Mouse (Mus musculus): ENCODE measurements at regions not wholly inside any gene's neighbourhood (a gene's known extent, or its start where the extent isn't known, plus 50 kb on each side); places are given as distances from the start of the nearest gene placed in this dataset.

GRCm38 (mm10) chr7:77632656-77633055 is 1105.2 kb downstream of the Ntrk3 start:
- no peak for DNase-seq (ENCODE audit: low read depth)

- no peak for DNase-seq (ENCODE audit: low read depth)
Measured at GRCm38 (mm10) chr7:77623491-77623890, 1114.3 kb downstream of the Ntrk3 start.

- DNase-seq (ENCODE audit: low read depth), result no peak
Measured at GRCm38 (mm10) chr7:77622934-77623333, 1114.9 kb downstream of the Ntrk3 start.

GRCm38 (mm10) chr7:77572872-77573271 is 1164.9 kb downstream of the Ntrk3 start:
- DNase-seq (ENCODE audit: low read depth), result no peak

GRCm38 (mm10) chr7:77559095-77559494 is 1178.7 kb downstream of the Ntrk3 start:
- no peak for DNase-seq (ENCODE audit: low read depth)

GRCm38 (mm10) chr7:77558536-77558935 is 1179.3 kb downstream of the Ntrk3 start:
- no peak for DNase-seq (ENCODE audit: low read depth)

GRCm38 (mm10) chr7:77536890-77537289 is 1200.9 kb downstream of the Ntrk3 start:
- no peak for DNase-seq (ENCODE audit: low read depth)

- no peak for DNase-seq (ENCODE audit: low read depth)
Measured at GRCm38 (mm10) chr7:77527906-77528305, 1209.9 kb downstream of the Ntrk3 start.

- DNase-seq (ENCODE audit: low read depth), result no peak
Measured at GRCm38 (mm10) chr7:77509586-77509985, 1228.2 kb downstream of the Ntrk3 start.

- DNase-seq (ENCODE audit: low read depth), result no peak
Measured at GRCm38 (mm10) chr7:77507606-77508005, 1230.2 kb downstream of the Ntrk3 start.

- no peak for DNase-seq (ENCODE audit: low read depth)
Measured at GRCm38 (mm10) chr7:77502608-77503007, 1235.2 kb downstream of the Ntrk3 start.

- peak; percentile 3 for DNase-seq (ENCODE audit: low read depth)
Measured at GRCm38 (mm10) chr7:77495066-77495465, 1242.7 kb downstream of the Ntrk3 start.

- DNase-seq (ENCODE audit: low read depth), result no peak
Measured at GRCm38 (mm10) chr7:77477519-77477918, 1247.8 kb downstream of the Agbl1 start.

- DNase-seq (ENCODE audit: low read depth), result no peak
Measured at GRCm38 (mm10) chr7:77446052-77446367, 1216.3 kb downstream of the Agbl1 start.

- no peak for DNase-seq (ENCODE audit: low read depth)
Measured at GRCm38 (mm10) chr7:77445352-77446051, 1215.8 kb downstream of the Agbl1 start.

- no peak for DNase-seq (ENCODE audit: low read depth)
Measured at GRCm38 (mm10) chr7:77441622-77442021, 1211.9 kb downstream of the Agbl1 start.

GRCm38 (mm10) chr7:77413606-77414005 is 1183.9 kb downstream of the Agbl1 start:
- no peak for DNase-seq (ENCODE audit: low read depth)

Data from c-Kit-positive CD71-negative TER-119-negative erythroid progenitor cells, embryonic 14.5 days (primary cell).